Mouse (Mus musculus): ENCODE data around the gene Lix1l. TPM values are rescaled to one million over a fixed set of nuclear protein-coding genes. Genes with fewer than 3 reads are reported as not detected.

Lix1l gene
- polyA plus RNA-seq (2015; fragmentation: Nextera tagmentation; extraction: Ambion mirVana) = 5.6 and 6.3 TPM in 2 replicates

GRCm38 (mm10) chr3:96600639-96601250 is at the start of gene Lix1l:
Gene Lix1l, plus strand, starts transcription at chr3:96601149.
- H3K27ac ChIP-seq (replicated peaks) = peak within 1 kb of the TSS; percentile 96
- peaks cover 91% of the 10 kb centered on the region for H3K4me1 ChIP-seq
- H3K36me3 ChIP-seq = no peaks in the 10 kb centered on the region
- H3K4me3 ChIP-seq (replicated peaks) = peak within 1 kb of the TSS; percentile 79
- peak within 1 kb of the TSS; percentile 74 for H3K4me2 ChIP-seq
- H3K9ac ChIP-seq (replicated peaks) = peak within 1 kb of the TSS; percentile 94
- ATAC-seq (ENCODE audit: low FRiP score) = peak; percentile 92
- no peaks in the 10 kb centered on the region for H3K27me3 ChIP-seq (replicated peaks)
- WGBS = under 1% methylated on average over 27 of the region's 27 CpGs
- no peaks in the 10 kb centered on the region for H3K9me3 ChIP-seq (replicated peaks)

- no peak overlapping the region for H3K9ac ChIP-seq (replicated peaks)
- 23% methylated on average over 8 of the region's 8 CpGs for WGBS
- no peaks in the 10 kb centered on the region for H3K9me3 ChIP-seq (replicated peaks)
- no peaks in the 10 kb centered on the region for H3K36me3 ChIP-seq
- H3K4me1 ChIP-seq = peaks cover 12% of the 10 kb centered on the region
- ATAC-seq (ENCODE audit: low FRiP score) = no peak
- H3K27ac ChIP-seq (replicated peaks) = no peak overlapping the region
- no peaks in the 10 kb centered on the region for H3K27me3 ChIP-seq (replicated peaks)
- H3K4me2 ChIP-seq = no peak overlapping the region
- no peak overlapping the region for H3K4me3 ChIP-seq (replicated peaks)
These were observed 49.7 kb upstream of the Lix1l start for GRCm38 (mm10) chr3:96551203-96551602.

DNA sequence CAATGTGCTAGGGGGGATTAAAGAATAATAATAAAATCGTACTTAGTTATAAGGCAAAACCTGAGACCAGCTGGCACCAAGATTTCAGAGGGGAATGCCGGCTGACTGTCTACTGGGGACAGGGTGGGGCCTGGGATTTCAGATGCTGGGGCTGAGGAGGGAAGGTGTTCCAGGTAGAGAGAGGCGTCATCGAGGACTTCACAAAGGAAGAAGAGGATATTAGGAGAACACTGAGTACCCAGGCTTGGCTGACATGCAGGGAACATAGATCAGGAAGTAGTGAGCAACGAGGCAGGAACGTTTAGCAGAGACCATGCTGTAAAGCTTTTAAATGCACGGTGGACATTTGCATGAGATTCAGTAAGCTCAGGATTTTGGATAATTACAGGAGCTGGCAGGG is 49.1 kb upstream of the Lix1l start:
- WGBS = 77% methylated on average over 7 of the region's 7 CpGs
- Histone ChIP-seq H3K36me3 (no peaks in the 10 kb centered on the region), H3K9me3 (replicated peaks) (no peaks in the 10 kb centered on the region), H3K27ac (replicated peaks) (no peak overlapping the region), H3K9ac (replicated peaks) (no peak overlapping the region), H3K4me3 (replicated peaks) (no peak overlapping the region), H3K4me1 (peaks cover 18% of the 10 kb centered on the region), H3K4me2 (no peak overlapping the region), H3K27me3 (replicated peaks) (no peaks in the 10 kb centered on the region)
- no peak for ATAC-seq (ENCODE audit: low FRiP score)

- Histone ChIP-seq H3K36me3 (no peaks in the 10 kb centered on the region), H3K4me3 (replicated peaks) (no peak overlapping the region), H3K27ac (replicated peaks) (no peak overlapping the region), H3K9ac (replicated peaks) (no peak overlapping the region), H3K27me3 (replicated peaks) (no peaks in the 10 kb centered on the region), H3K4me2 (no peak overlapping the region), H3K4me1 (peaks cover 23% of the 10 kb centered on the region), H3K9me3 (replicated peaks) (no peaks in the 10 kb centered on the region)
- WGBS = 83% methylated on average over 6 of the region's 6 CpGs
- no peak for ATAC-seq (ENCODE audit: low FRiP score)
These were observed 47.3 kb upstream of the Lix1l start for GRCm38 (mm10) chr3:96553601-96554000.

DNA sequence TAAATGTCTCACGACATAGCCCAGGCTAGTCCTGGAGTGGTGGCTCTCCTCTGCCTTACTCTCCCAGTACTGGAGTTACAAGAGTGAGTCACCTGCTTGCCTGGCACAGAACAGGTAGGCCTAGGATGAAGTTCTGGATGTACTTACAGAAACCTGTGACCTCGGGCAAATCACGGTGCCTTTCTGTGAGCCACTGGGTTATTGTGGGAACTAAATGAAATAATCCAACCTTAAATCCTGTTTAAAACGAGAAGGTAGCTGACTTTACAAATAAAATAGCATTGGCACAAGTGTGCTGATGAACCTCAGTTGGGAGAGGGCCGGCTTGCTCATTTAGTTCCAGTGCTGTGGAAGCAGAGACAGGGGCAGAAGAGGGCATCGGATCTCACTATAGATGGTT is 46.7 kb upstream of the Lix1l start:
- peaks cover 29% of the 10 kb centered on the region for H3K4me1 ChIP-seq
- no peaks in the 10 kb centered on the region for H3K27me3 ChIP-seq (replicated peaks)
- no peaks in the 10 kb centered on the region for H3K36me3 ChIP-seq
- 88% methylated on average over 6 of the region's 6 CpGs for WGBS
- no peak overlapping the region for H3K9ac ChIP-seq (replicated peaks)
- no peak for ATAC-seq (ENCODE audit: low FRiP score)
- H3K4me3 ChIP-seq (replicated peaks) = no peak overlapping the region
- no peak overlapping the region for H3K4me2 ChIP-seq
- no peaks in the 10 kb centered on the region for H3K9me3 ChIP-seq (replicated peaks)
- no peak overlapping the region for H3K27ac ChIP-seq (replicated peaks)

GRCm38 (mm10) chr3:96555041-96555596 is 45.8 kb upstream of the Lix1l start:
- no peak overlapping the region for H3K4me3 ChIP-seq (replicated peaks)

DNA sequence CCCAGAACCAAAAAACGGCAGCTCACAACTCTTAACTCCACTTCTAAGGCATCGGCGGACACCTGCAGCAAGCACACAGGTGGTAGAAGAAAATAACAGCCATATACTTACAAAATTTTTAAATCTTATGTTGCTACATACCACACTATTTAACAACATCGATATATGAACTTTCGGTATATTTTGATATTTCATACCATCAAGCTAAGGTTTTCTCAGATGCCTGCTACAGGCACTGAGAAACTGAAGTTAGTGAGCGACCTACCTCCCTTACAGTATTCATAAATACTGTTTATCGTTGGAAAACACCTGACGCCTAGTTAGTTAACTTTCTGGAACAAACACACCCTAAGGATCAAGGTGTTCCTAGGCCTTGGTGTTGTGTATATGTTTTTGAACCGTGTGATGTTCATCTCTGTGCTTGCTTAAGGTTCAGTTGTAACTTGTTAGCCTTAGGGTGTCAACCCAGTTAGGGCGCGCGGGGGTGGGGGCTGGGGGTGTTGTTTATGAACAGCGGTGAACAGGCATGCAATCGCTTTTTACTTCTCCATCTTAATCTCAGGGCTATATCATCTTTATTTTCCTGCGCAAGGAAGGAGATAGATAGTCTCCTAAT is 44.8 kb upstream of the Lix1l start:
- ATAC-seq (ENCODE audit: low FRiP score) = no peak
- no peak overlapping the region for H3K9ac ChIP-seq (replicated peaks)
- peak overlapping the region; percentile 73 for H3K27ac ChIP-seq (replicated peaks)
- H3K27me3 ChIP-seq (replicated peaks) = no peaks in the 10 kb centered on the region
- no peak overlapping the region for H3K4me3 ChIP-seq (replicated peaks)
- H3K4me2 ChIP-seq = peak overlapping the region; percentile 81
- 91% methylated on average over 15 of the region's 15 CpGs for WGBS
- H3K9me3 ChIP-seq (replicated peaks) = no peaks in the 10 kb centered on the region
- peaks cover 48% of the 10 kb centered on the region for H3K4me1 ChIP-seq
- H3K36me3 ChIP-seq = peaks cover 12% of the 10 kb centered on the region

More at GRCm38 (mm10) chr3:96555041-96555596, 45.8 kb upstream of the Lix1l start:
- Histone ChIP-seq H3K36me3 (peaks cover 3% of the 10 kb centered on the region; the same call in 1 of the 2 replicates), H3K4me1 (peaks cover 38% of the 10 kb centered on the region), H3K9me3 (replicated peaks) (no peaks in the 10 kb centered on the region), H3K27me3 (replicated peaks) (no peaks in the 10 kb centered on the region), H3K4me2 (0 out of 2 replicates have a peak overlapping the region, but pooled peaks have one; percentile 7), H3K9ac (replicated peaks) (no peak overlapping the region), H3K27ac (replicated peaks) (peak overlapping the region; percentile 73)
- 30% methylated on average over 12 of the region's 12 CpGs for WGBS
- ATAC-seq (ENCODE audit: low FRiP score) = no peak

DNA sequence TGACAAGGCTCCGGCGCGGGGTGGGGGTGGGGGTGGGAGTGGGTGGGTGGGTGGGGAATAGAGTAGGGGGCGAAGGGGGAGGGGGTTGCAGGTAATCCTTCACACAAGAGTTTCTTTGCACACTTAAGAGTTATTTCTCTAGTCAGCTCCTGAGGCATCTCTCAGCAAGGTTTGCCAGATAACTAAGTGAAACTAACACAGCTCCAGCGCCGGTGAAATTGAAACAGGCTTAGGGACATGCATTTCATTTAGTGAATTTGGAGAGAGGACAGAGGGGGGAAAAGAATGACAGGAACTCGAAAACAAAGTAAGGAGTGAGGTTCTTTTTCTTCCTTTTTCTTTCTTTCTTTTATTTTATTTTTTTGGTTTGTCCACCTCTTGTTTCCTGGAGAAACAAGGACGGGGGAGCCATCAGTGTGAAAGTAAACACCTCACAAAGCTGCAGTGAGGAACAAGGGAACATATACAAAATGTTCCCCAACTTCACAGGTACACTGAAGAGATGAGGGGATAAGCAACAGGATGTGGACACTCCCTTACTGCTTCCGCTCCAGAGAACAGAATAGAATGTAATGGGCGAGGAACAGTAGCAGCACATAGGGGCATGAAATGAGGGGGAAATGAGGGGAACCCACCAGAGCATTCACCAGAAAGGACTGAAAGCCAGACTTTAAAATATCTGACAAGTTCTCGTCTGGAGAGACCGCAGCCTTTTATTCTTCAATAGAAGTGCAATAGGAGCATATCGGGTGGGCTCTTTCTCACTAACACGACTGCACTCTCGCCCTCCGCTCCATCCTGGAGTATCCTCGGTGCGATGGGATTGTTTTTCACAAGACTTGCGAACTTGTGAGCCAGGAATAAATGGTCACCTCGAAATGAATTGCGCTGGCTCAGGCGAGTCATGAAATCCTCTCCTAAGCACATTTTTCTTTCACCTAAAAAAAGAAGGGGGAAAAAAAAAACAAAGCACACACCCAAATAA is 44.0 kb upstream of the Lix1l start:
- peak overlapping the region; percentile 81 for H3K4me2 ChIP-seq
- H3K9me3 ChIP-seq (replicated peaks) = no peaks in the 10 kb centered on the region
- H3K36me3 ChIP-seq = peaks cover 15% of the 10 kb centered on the region
- H3K9ac ChIP-seq (replicated peaks) = peak overlapping the region; percentile 56
- WGBS = 11% methylated on average over 22 of the region's 22 CpGs
- ATAC-seq (ENCODE audit: low FRiP score) = 0 out of 2 replicates have a peak, but pooled peaks have one; percentile 7
- peak overlapping the region; percentile 87 for H3K27ac ChIP-seq (replicated peaks)
- H3K4me3 ChIP-seq (replicated peaks) = peak overlapping the region; percentile 69
- H3K4me1 ChIP-seq = peaks cover 55% of the 10 kb centered on the region
- no peaks in the 10 kb centered on the region for H3K27me3 ChIP-seq (replicated peaks)

- no peaks in the 10 kb centered on the region for H3K9me3 ChIP-seq (replicated peaks)
- H3K9ac ChIP-seq (replicated peaks) = peak within 1 kb of the TSS; percentile 66
- ATAC-seq (ENCODE audit: low FRiP score) = peak; percentile 98
- 1% methylated on average over 26 of the region's 26 CpGs for WGBS
- no peaks in the 10 kb centered on the region for H3K27me3 ChIP-seq (replicated peaks)
- H3K36me3 ChIP-seq = peaks cover 15% of the 10 kb centered on the region
- peak within 1 kb of the TSS; percentile 69 for H3K4me3 ChIP-seq (replicated peaks)
- H3K4me1 ChIP-seq = peaks cover 58% of the 10 kb centered on the region
- H3K27ac ChIP-seq (replicated peaks) = peak within 1 kb of the TSS; percentile 87
- H3K4me2 ChIP-seq = peak within 1 kb of the TSS; percentile 81
These were observed 43.3 kb upstream of the Lix1l start, which contains the start of gene Txnip for GRCm38 (mm10) chr3:96557694-96558093. Gene Txnip, plus strand, starts transcription at chr3:96557957.

DNA sequence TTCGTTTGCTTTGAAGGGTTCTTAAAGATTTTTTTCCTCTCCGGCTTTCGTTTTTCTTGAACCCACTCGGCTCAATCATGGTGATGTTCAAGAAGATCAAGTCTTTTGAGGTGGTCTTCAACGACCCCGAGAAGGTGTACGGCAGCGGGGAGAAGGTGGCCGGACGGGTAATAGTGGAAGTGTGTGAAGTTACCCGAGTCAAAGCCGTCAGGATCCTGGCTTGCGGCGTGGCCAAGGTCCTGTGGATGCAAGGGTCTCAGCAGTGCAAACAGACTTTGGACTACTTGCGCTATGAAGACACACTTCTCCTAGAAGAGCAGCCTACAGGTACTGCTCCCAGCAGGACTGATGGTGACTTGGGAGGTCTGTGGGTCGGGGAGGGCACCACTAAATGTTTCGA is 42.8 kb upstream of the Lix1l start:
- Histone ChIP-seq H3K9ac (replicated peaks) (peak overlapping the region; percentile 66), H3K9me3 (replicated peaks) (no peaks in the 10 kb centered on the region), H3K4me1 (peaks cover 58% of the 10 kb centered on the region), H3K36me3 (peaks cover 15% of the 10 kb centered on the region), H3K27ac (replicated peaks) (peak overlapping the region; percentile 69), H3K4me2 (peak overlapping the region; percentile 81), H3K4me3 (replicated peaks) (peak overlapping the region; percentile 69), H3K27me3 (replicated peaks) (no peaks in the 10 kb centered on the region)
- WGBS = under 1% methylated on average over 17 of the region's 17 CpGs
- ATAC-seq (ENCODE audit: low FRiP score) = peak; percentile 40; the same call in 1 of the 2 replicates

GRCm38 (mm10) chr3:96558668-96559196 is 42.2 kb upstream of the Lix1l start:
- Histone ChIP-seq H3K36me3 (peaks cover 15% of the 10 kb centered on the region), H3K4me3 (replicated peaks) (peak overlapping the region; percentile 69), H3K27ac (replicated peaks) (no peak overlapping the region), H3K27me3 (replicated peaks) (no peaks in the 10 kb centered on the region), H3K4me1 (peaks cover 58% of the 10 kb centered on the region), H3K9me3 (replicated peaks) (no peaks in the 10 kb centered on the region), H3K9ac (replicated peaks) (peak overlapping the region; percentile 66), H3K4me2 (peak overlapping the region; percentile 81)
- no peak for ATAC-seq (ENCODE audit: low FRiP score)
- WGBS = 25% methylated on average over 10 of the region's 10 CpGs

All from neural tube, embryonic 15.5 days (tissue).